Mouse (Mus musculus) lung, postnatal 0 days (tissue): ENCODE measurements at regions not wholly inside any gene's neighbourhood (a gene's known extent, or its start where the extent isn't known, plus 50 kb on each side); places are given as distances from the start of the nearest gene placed in this dataset.

Experiments used
- CTCF ChIP-seq: IDR thresholded peaks from 2 replicates; pipeline ENCODE4 v1.5.1; 2016; ENCODE audit warnings: antibody characterized with exemption, mild to moderate bottlenecking
- EP300 ChIP-seq: IDR thresholded peaks from 2 replicates; pipeline ENCODE4 v1.6.1; 2016; ENCODE audit warnings: antibody characterized with exemption, mild to moderate bottlenecking, control low read depth

- TF ChIP-seq CTCF (no peak), EP300 (no peak)
Observed at GRCm38 (mm10) chr6:82824684-82825083, 50.4 kb upstream of the Hk2 start.
